Mouse (Mus musculus) neural tube, embryonic 12.5 days (tissue): Measurements from ENCODE around the gene Nubpl. TPM values are rescaled to one million over a fixed set of nuclear protein-coding genes. Genes with fewer than 3 reads are reported as not detected.

Experiments
- ATAC-seq: fragments of 200-750 bp; cut with Nextera tagmentation; 2 replicates; pipeline ENCODE4 v1.8.0; 2017; ENCODE audit warnings: low read depth, mild to moderate bottlenecking, moderate TSS enrichment, moderate library complexity; ENCODE audit not compliant: low FRiP score
- H3K27ac ChIP-seq: fragments of 300-500 bp; sonication (generic); 2 replicates; pipeline ENCODE4 v1.5.1; 2016
- H3K27me3 ChIP-seq: fragments of 300-500 bp; sonication (generic); replicated peaks from 2 replicates; pipeline ENCODE4 v1.6.1; 2016; ENCODE audit warnings: mild to moderate bottlenecking
- H3K36me3 ChIP-seq: fragments of 300-500 bp; sonication (generic); 2 replicates; pipeline ENCODE4 v1.6.1; 2016; ENCODE audit warnings: mild to moderate bottlenecking
- H3K4me1 ChIP-seq: fragments of 300-500 bp; sonication (generic); 2 replicates; pipeline ENCODE4 v1.6.1; 2016
- H3K4me2 ChIP-seq: fragments of 300-500 bp; sonication (generic); replicated peaks from 2 replicates; pipeline ENCODE4 v1.6.1; 2016; ENCODE audit warnings: mild to moderate bottlenecking
- H3K4me3 ChIP-seq: fragments of 300-500 bp; sonication (generic); 2 replicates; pipeline ENCODE4 v1.5.1; 2016
- H3K9ac ChIP-seq: fragments of 300-500 bp; sonication (generic); 2 replicates; pipeline ENCODE4 v1.6.1; 2016; ENCODE audit warnings: mild to moderate bottlenecking
- H3K9me3 ChIP-seq: fragments of 300-500 bp; sonication (generic); 2 replicates; pipeline ENCODE4 v1.6.1; 2016; ENCODE audit warnings: mild to moderate bottlenecking
- WGBS: fragments of 180-500 bp; shearing (Covaris S2); methylation state at CpG from one replicate; pipeline ENCODE4 v1.1.7; 2016; 5-methylcytosine and 5-hydroxymethylcytosine counted together
- polyA plus RNA-seq: library from polyadenylated mRNA; unstranded; fragments of >200 nt; fragmentation: Nextera tagmentation; extraction: Ambion mirVana; gene quantifications from 2 replicates; pipeline ENCODE4 v1.2.1, GENCODE M21; 2016

The Nubpl gene
- polyA plus RNA-seq, 1 experiment from 2014 or later, result 8.8 TPM

- Histone ChIP-seq H3K4me3 (no peak overlapping the region), H3K9me3 (no peaks in the 10 kb centered on the region), H3K4me1 (no peaks in the 10 kb centered on the region), H3K27me3 (no peaks in the 10 kb centered on the region), H3K36me3 (no peaks in the 10 kb centered on the region), H3K4me2 (no peak overlapping the region), H3K9ac (no peak overlapping the region), H3K27ac (no peak overlapping the region)
- ATAC-seq, result no peak
- 82% methylated on average over 2 of the region's 2 CpGs for WGBS
These were observed 205.4 kb downstream of the Nubpl start for GRCm38 (mm10) chr12:52302961-52303360.

GRCm38 (mm10) chr12:52306348-52306747 lies 208.8 kb downstream of the Nubpl start:
- no peak for ATAC-seq
- no peak overlapping the region for H3K9ac ChIP-seq
- H3K4me1 ChIP-seq, result no peaks in the 10 kb centered on the region
- H3K9me3 ChIP-seq, result no peaks in the 10 kb centered on the region
- no peak overlapping the region for H3K27ac ChIP-seq
- no peak overlapping the region for H3K4me2 ChIP-seq
- H3K36me3 ChIP-seq, result no peaks in the 10 kb centered on the region
- no peaks in the 10 kb centered on the region for H3K27me3 ChIP-seq
- H3K4me3 ChIP-seq, result no peak overlapping the region
- 91% methylated on average over 7 of the region's 7 CpGs for WGBS

- no peaks in the 10 kb centered on the region for H3K36me3 ChIP-seq
- H3K4me3 ChIP-seq, result no peak overlapping the region
- 83% methylated on average over 10 of the region's 10 CpGs for WGBS
- H3K4me1 ChIP-seq, result no peaks in the 10 kb centered on the region
- H3K27ac ChIP-seq, result no peak overlapping the region
- ATAC-seq, result no peak
- H3K9ac ChIP-seq, result no peak overlapping the region
- H3K9me3 ChIP-seq, result 0 out of 2 replicates have a peak, but pooled peaks cover under 1% of the 10 kb centered on the region
- no peaks in the 10 kb centered on the region for H3K27me3 ChIP-seq
- no peak overlapping the region for H3K4me2 ChIP-seq
These were observed 209.9 kb downstream of the Nubpl start for GRCm38 (mm10) chr12:52307331-52307982.

DNA sequence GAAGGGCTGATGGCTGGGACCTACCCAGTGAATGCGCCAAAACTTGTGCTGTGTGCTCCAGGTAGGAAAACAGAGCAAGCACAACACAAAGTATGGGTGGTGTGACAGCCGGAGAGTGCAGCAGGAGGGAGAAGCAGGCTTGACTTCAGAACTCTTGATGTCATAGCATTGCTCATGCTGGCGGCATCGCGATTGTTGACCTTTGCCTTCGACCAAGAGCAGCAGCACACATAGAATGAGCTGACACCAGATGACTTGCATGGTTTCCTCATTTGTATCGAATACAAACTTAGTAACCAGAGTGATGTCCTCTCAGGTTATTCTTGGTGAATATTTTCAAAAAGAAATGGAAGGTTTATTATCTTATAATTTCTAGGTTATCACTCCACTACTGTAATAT lies 211.1 kb downstream of the Nubpl start:
- ATAC-seq, result no peak
- no peak overlapping the region for H3K4me3 ChIP-seq
- H3K9me3 ChIP-seq, result 0 out of 2 replicates have a peak, but pooled peaks cover 7% of the 10 kb centered on the region
- WGBS, result 91% methylated on average over 7 of the region's 7 CpGs
- no peaks in the 10 kb centered on the region for H3K4me1 ChIP-seq
- no peak overlapping the region for H3K9ac ChIP-seq
- H3K27me3 ChIP-seq, result no peaks in the 10 kb centered on the region
- no peak overlapping the region for H3K27ac ChIP-seq
- H3K36me3 ChIP-seq, result no peaks in the 10 kb centered on the region
- H3K4me2 ChIP-seq, result no peak overlapping the region

GRCm38 (mm10) chr12:52314818-52315217 lies 217.3 kb downstream of the Nubpl start:
- no peak overlapping the region for H3K27ac ChIP-seq
- ATAC-seq, result no peak
- no peaks in the 10 kb centered on the region for H3K36me3 ChIP-seq
- no peaks in the 10 kb centered on the region for H3K4me1 ChIP-seq
- 89% methylated on average over 3 of the region's 3 CpGs for WGBS
- H3K27me3 ChIP-seq, result no peaks in the 10 kb centered on the region
- H3K4me3 ChIP-seq, result no peak overlapping the region
- H3K9ac ChIP-seq, result no peak overlapping the region
- no peak overlapping the region for H3K4me2 ChIP-seq
- H3K9me3 ChIP-seq, result 0 out of 2 replicates have a peak, but pooled peaks cover 7% of the 10 kb centered on the region

- ATAC-seq, result no peak
- 82% methylated on average over 6 of the region's 6 CpGs for WGBS
These were observed 220.1 kb downstream of the Nubpl start for GRCm38 (mm10) chr12:52317635-52318034.

DNA sequence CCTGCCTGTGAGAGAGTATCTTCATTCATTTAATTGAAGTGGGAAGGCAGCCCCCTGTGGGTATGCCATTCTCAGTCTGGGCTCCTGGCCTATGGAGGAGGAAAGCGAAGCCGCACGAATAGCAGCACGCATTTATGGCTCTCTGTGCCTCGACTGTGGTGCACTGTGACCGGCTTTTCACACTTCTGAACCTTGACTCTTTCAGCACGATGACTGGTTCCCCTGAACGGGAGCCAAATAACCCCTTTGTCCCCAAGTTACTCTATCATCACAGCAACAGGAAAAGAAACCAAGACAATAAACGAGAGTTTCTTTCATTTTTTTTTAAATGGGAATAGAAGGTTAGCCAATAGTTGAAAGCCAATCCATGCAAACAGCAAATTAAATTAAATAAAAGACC lies 220.9 kb downstream of the Nubpl start:
- H3K4me3 ChIP-seq, result no peak overlapping the region

More at GRCm38 (mm10) chr12:52317635-52318034, 220.1 kb downstream of the Nubpl start:
- H3K4me2 ChIP-seq, result no peak overlapping the region
- no peak overlapping the region for H3K9ac ChIP-seq
- no peak overlapping the region for H3K4me3 ChIP-seq
- no peaks in the 10 kb centered on the region for H3K36me3 ChIP-seq
- 0 out of 2 replicates have a peak, but pooled peaks cover 5% of the 10 kb centered on the region for H3K9me3 ChIP-seq
- H3K27ac ChIP-seq, result no peak overlapping the region
- H3K4me1 ChIP-seq, result no peaks in the 10 kb centered on the region
- H3K27me3 ChIP-seq, result no peaks in the 10 kb centered on the region

DNA sequence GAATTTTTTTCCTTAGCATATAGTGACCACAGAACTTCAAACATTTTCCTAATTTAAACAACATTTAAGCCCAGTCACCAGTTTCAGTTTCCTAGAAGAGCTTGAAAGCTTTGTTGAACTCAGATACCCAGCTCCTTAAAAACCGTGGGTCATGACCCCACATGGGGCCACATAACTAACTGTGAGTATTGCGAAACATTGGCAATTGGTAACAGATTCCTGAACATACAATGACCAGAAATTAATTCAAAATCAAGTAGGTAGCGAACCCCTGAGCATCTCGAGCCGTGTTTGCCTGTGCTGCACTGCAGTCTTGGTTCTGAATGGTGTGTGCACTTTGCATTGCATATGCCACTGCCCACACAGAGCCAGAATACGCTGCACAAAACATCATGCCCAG lies 221.6 kb downstream of the Nubpl start:
- WGBS, result 93% methylated on average over 6 of the region's 6 CpGs
- Histone ChIP-seq H3K4me2 (no peak overlapping the region), H3K36me3 (no peaks in the 10 kb centered on the region), H3K27me3 (no peaks in the 10 kb centered on the region), H3K4me1 (no peaks in the 10 kb centered on the region), H3K27ac (no peak overlapping the region), H3K4me3 (no peak overlapping the region), H3K9ac (no peak overlapping the region), H3K9me3 (no peaks in the 10 kb centered on the region)
- ATAC-seq, result no peak

More for the DNA sequence above, 220.9 kb downstream of the Nubpl start:
- ATAC-seq, result no peak
- H3K4me2 ChIP-seq, result no peak overlapping the region
- 56% methylated on average over 9 of the region's 9 CpGs for WGBS
- no peaks in the 10 kb centered on the region for H3K27me3 ChIP-seq
- no peak overlapping the region for H3K9ac ChIP-seq
- H3K9me3 ChIP-seq, result no peaks in the 10 kb centered on the region
- no peaks in the 10 kb centered on the region for H3K36me3 ChIP-seq
- no peak overlapping the region for H3K27ac ChIP-seq
- H3K4me1 ChIP-seq, result no peaks in the 10 kb centered on the region

GRCm38 (mm10) chr12:52328488-52328887 lies 231.0 kb downstream of the Nubpl start:
- Histone ChIP-seq H3K4me3 (no peak overlapping the region), H3K27me3 (no peaks in the 10 kb centered on the region), H3K9me3 (no peaks in the 10 kb centered on the region), H3K36me3 (no peaks in the 10 kb centered on the region), H3K27ac (no peak overlapping the region), H3K4me2 (no peak overlapping the region), H3K4me1 (no peaks in the 10 kb centered on the region), H3K9ac (no peak overlapping the region)
- ATAC-seq, result no peak
- WGBS, result 96% methylated on average over 4 of the region's 4 CpGs

DNA sequence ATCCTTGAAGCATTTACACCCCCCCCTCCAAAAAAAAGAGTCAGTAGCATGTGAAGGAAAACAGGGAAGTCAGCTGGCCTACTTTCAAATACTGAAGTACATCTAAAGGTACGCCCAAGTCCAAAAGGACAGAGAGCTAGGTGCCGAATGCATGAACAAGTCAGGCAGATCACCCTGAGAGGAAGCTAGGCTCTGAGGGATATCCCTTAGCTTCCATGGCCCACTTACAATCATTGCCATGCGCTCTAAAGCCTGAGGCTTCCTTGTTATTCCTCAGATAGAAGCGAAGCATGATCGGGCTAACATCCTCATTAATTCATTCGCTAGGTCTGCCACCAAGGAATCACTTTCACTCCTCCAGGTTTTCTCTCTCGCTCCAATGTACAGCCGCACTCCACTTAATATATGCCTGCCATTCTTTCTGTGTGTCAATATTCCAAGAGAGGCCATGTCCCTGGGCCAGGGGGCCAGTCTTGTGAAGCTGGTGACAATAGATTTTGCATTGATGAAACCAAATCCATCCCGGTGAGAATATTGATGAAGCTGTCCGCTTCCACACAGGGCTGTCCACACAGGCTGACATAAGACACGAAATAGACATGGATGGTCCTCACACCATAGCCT lies 237.7 kb downstream of the Nubpl start:
- Histone ChIP-seq H3K4me2 (no peak overlapping the region), H3K36me3 (no peaks in the 10 kb centered on the region), H3K4me1 (no peaks in the 10 kb centered on the region), H3K4me3 (no peak overlapping the region), H3K27ac (no peak overlapping the region), H3K9me3 (no peaks in the 10 kb centered on the region), H3K27me3 (no peaks in the 10 kb centered on the region), H3K9ac (no peak overlapping the region)
- ATAC-seq, result no peak
- 89% methylated on average over 11 of the region's 11 CpGs for WGBS

DNA sequence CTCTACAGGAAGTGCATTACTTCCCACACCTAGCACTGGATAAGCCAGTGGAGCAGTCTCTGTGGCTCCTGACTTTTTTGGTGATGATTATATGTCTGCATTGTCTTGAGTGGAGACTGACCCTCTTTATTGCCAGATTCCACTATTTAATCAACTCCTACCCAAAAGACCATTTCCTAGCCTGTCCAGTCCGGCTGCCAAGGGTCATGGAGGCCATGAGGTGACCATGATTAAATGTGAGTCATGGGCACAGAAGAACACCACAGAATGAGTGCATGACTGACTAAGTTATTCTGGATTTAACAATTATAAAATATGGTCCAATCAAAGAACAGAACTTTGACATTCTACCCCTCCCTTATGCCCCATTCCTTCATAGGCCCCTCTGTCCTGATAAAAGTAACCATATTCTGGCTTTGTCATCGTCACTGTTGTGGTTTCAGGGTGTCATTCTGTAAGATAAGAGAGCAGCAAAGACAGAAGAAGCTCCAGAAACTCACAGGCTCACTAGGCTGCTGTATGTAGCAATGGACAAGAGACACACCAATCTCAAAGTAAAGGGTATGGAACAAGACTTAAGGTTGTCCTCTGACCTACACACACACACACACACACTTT lies 240.7 kb downstream of the Nubpl start:
- 78% methylated on average over 2 of the region's 2 CpGs for WGBS

GRCm38 (mm10) chr12:52346611-52347010 lies 249.1 kb downstream of the Nubpl start:
- no peaks in the 10 kb centered on the region for H3K27me3 ChIP-seq
- H3K9ac ChIP-seq, result no peak overlapping the region
- WGBS, result 40% methylated on average over 5 of the region's 5 CpGs
- no peak overlapping the region for H3K27ac ChIP-seq
- no peaks in the 10 kb centered on the region for H3K9me3 ChIP-seq
- no peak overlapping the region for H3K4me3 ChIP-seq
- no peaks in the 10 kb centered on the region for H3K4me1 ChIP-seq
- no peaks in the 10 kb centered on the region for H3K36me3 ChIP-seq
- no peak for ATAC-seq
- H3K4me2 ChIP-seq, result no peak overlapping the region

More for the DNA sequence above, 240.7 kb downstream of the Nubpl start:
- Histone ChIP-seq H3K4me3 (no peak overlapping the region), H3K9me3 (no peaks in the 10 kb centered on the region), H3K4me1 (no peaks in the 10 kb centered on the region), H3K36me3 (no peaks in the 10 kb centered on the region), H3K27me3 (no peaks in the 10 kb centered on the region), H3K27ac (no peak overlapping the region), H3K9ac (no peak overlapping the region), H3K4me2 (no peak overlapping the region)
- no peak for ATAC-seq
